Mouse (Mus musculus): ENCODE data around the gene Entpd3. TPM values are rescaled to one million over a fixed set of nuclear protein-coding genes. Genes with fewer than 3 reads are reported as not detected.

The Entpd3 gene
- total RNA-seq, 2 experiments from 2014 or later = 3.0 TPM; not detected in 1

- no peak for DNase-seq (ENCODE audit: low spot score in 2 of 2)
Measured at GRCm38 (mm10) chr9:120532691-120533090, 6.9 kb upstream of the Entpd3 start.

- peak in 1 of 2 experiments; percentile 31 for DNase-seq (ENCODE audit: low spot score in 2 of 2)
Measured at GRCm38 (mm10) chr9:120533446-120533950, 6.1 kb upstream of the Entpd3 start.

- DNase-seq (ENCODE audit: low spot score in 2 of 2) = no peak
Measured at GRCm38 (mm10) chr9:120541411-120541810, 1.8 kb downstream of the Entpd3 start.

GRCm38 (mm10) chr9:120542241-120542640 lies 2.6 kb downstream of the Entpd3 start:
- no peak for DNase-seq (ENCODE audit: low spot score in 2 of 2)

GRCm38 (mm10) chr9:120545994-120546393 lies 6.4 kb downstream of the Entpd3 start:
- no peak for DNase-seq (ENCODE audit: low spot score in 2 of 2)

GRCm38 (mm10) chr9:120546482-120546881 lies 6.9 kb downstream of the Entpd3 start:
- no peak for DNase-seq (ENCODE audit: low spot score in 2 of 2)

- no peak for DNase-seq (ENCODE audit: low spot score in 2 of 2)
Measured at GRCm38 (mm10) chr9:120547026-120547668, 7.5 kb downstream of the Entpd3 start.

GRCm38 (mm10) chr9:120550778-120551177 lies 11.2 kb downstream of the Entpd3 start:
- no peak for DNase-seq (ENCODE audit: low spot score in 2 of 2)

GRCm38 (mm10) chr9:120563590-120563989 lies 24.0 kb downstream of the Entpd3 start:
- no peak for DNase-seq (ENCODE audit: low spot score in 2 of 2)

GRCm38 (mm10) chr9:120564247-120564646 lies 24.6 kb downstream of the Entpd3 start:
- DNase-seq (ENCODE audit: low spot score in 2 of 2) = no peak

GRCm38 (mm10) chr9:120566384-120566783 lies 26.8 kb downstream of the Entpd3 start:
- DNase-seq (ENCODE audit: low spot score in 2 of 2) = no peak

- DNase-seq (ENCODE audit: low spot score in 2 of 2) = no peak
Measured at GRCm38 (mm10) chr9:120568917-120569316, 29.3 kb downstream of the Entpd3 start.

GRCm38 (mm10) chr9:120569721-120570333 lies 30.2 kb downstream of the Entpd3 start:
- DNase-seq (ENCODE audit: low spot score in 2 of 2) = no peak

GRCm38 (mm10) chr9:120570334-120570725 lies 30.7 kb downstream of the Entpd3 start:
- DNase-seq (ENCODE audit: low spot score in 2 of 2) = no peak

GRCm38 (mm10) chr9:120570741-120571592 lies 31.3 kb downstream of the Entpd3 start, which contains the start of gene Rpl14:
Rpl14 (plus strand) TSS chr9:120571444.
- DNase-seq (ENCODE audit: low spot score in 2 of 2) = peak; percentile 98 to 99

- DNase-seq (ENCODE audit: low spot score in 2 of 2) = no peak
Measured at GRCm38 (mm10) chr9:120571593-120572385, 32.2 kb downstream of the Entpd3 start.

GRCm38 (mm10) chr9:120575748-120576661 lies 36.4 kb downstream of the Entpd3 start:
- DNase-seq (ENCODE audit: low spot score in 2 of 2) = no peak

GRCm38 (mm10) chr9:120576662-120577013 lies 37.0 kb downstream of the Entpd3 start:
- DNase-seq (ENCODE audit: low spot score in 2 of 2) = no peak

GRCm38 (mm10) chr9:120577133-120577651 lies 37.6 kb downstream of the Entpd3 start:
- peak; percentile 70 to 74 for DNase-seq (ENCODE audit: low spot score in 2 of 2)
